Mouse (Mus musculus) induced T-regulatory cell, adult 2 months (primary cell): Measurements from ENCODE around the gene E2f3.

Experiments used
- DNase-seq: peaks from one replicate; pipeline ENCODE4 v3.0.0-alpha.2; 2012; ENCODE audit warnings: low read depth

Gene E2f3

GRCm38 (mm10) chr13:29979140-29979564 is 6.7 kb downstream of the E2f3 start:
- DNase-seq = peak; percentile 56

- DNase-seq = no peak
Observed at GRCm38 (mm10) chr13:29977358-29977757, 8.5 kb downstream of the E2f3 start.

GRCm38 (mm10) chr13:29974066-29974465 is 11.8 kb downstream of the E2f3 start:
- peak; percentile 67 for DNase-seq

GRCm38 (mm10) chr13:29973610-29974009 is 12.3 kb downstream of the E2f3 start:
- no peak for DNase-seq

- no peak for DNase-seq
Observed at GRCm38 (mm10) chr13:29970333-29970732, 15.5 kb downstream of the E2f3 start.

- no peak for DNase-seq
Observed at GRCm38 (mm10) chr13:29968636-29969035, 17.2 kb downstream of the E2f3 start.

- DNase-seq = no peak
Observed at GRCm38 (mm10) chr13:29967367-29967766, 18.5 kb downstream of the E2f3 start.

GRCm38 (mm10) chr13:29966966-29967365 is 18.9 kb downstream of the E2f3 start:
- no peak for DNase-seq

GRCm38 (mm10) chr13:29964087-29964486 is 21.8 kb downstream of the E2f3 start:
- no peak for DNase-seq

- DNase-seq = no peak
Observed at GRCm38 (mm10) chr13:29960416-29960815, 25.4 kb downstream of the E2f3 start.

- DNase-seq = no peak
Observed at GRCm38 (mm10) chr13:29957731-29958254, 28.1 kb downstream of the E2f3 start.

- DNase-seq = no peak
Observed at GRCm38 (mm10) chr13:29956821-29957421, 28.9 kb downstream of the E2f3 start.

- DNase-seq = no peak
Observed at GRCm38 (mm10) chr13:29955296-29955695, 30.6 kb downstream of the E2f3 start.

GRCm38 (mm10) chr13:29954741-29955140 is 31.1 kb downstream of the E2f3 start:
- no peak for DNase-seq

GRCm38 (mm10) chr13:29953417-29954045 is 32.3 kb downstream of the E2f3 start:
- DNase-seq = no peak

GRCm38 (mm10) chr13:29946045-29946444 is 39.8 kb downstream of the E2f3 start:
- no peak for DNase-seq

GRCm38 (mm10) chr13:29944915-29945570 is 40.8 kb downstream of the E2f3 start:
- no peak for DNase-seq

GRCm38 (mm10) chr13:29944493-29944892 is 41.4 kb downstream of the E2f3 start:
- DNase-seq = no peak

- DNase-seq = no peak
Observed at GRCm38 (mm10) chr13:29943541-29944039, 42.3 kb downstream of the E2f3 start.

GRCm38 (mm10) chr13:29940071-29940470 is 45.8 kb downstream of the E2f3 start:
- no peak for DNase-seq

GRCm38 (mm10) chr13:29939399-29939798 is 46.5 kb downstream of the E2f3 start:
- DNase-seq = no peak

- peak; percentile 27 for DNase-seq
Observed at GRCm38 (mm10) chr13:29938776-29939175, 47.1 kb downstream of the E2f3 start.

- no peak for DNase-seq
Observed at GRCm38 (mm10) chr13:29926168-29926567, 59.7 kb downstream of the E2f3 start.
